Mouse (Mus musculus): ENCODE results near the gene Olfr653. TPM values are rescaled to one million over a fixed set of nuclear protein-coding genes. Genes with fewer than 3 reads are reported as not detected.

The Olfr653 gene
- total and polyA plus RNA-seq, 2 experiments from 2014 or later: not detected

DNA sequence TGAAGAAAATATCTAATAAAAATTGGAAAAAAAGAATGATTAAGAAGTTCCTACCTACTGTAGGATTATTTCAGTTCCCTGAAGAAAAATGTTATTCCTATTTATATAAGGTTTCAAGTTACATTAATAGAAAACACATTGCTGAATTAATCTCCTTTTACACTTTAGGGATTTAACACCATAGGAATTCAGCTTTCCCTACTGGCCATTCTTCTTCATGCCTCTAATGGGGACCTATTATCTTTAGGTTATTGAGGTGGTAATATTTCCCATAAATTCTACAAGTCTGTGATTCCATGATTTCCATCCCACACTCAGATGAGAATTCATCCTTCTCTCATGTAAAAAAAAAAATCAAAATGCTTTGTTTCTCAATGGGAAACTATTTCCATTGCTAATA, 47.4 kb downstream of the Olfr653 start, which contains the start of gene Olfr657:
TSS of gene Olfr657 (plus strand) at position 301 of the 400 bp plus-strand sequence.
- H3K36me3 ChIP-seq (ENCODE audit: insufficient read depth, low read length): no peaks in the 10 kb centered on the region
- no peaks in the 10 kb centered on the region for H3K4me1 ChIP-seq (ENCODE audit: insufficient read depth, low read length)
- TF ChIP-seq CTCF (IDR thresholded peaks at IDR 0.05): no peak

More for the DNA sequence above, 47.4 kb downstream of the Olfr653 start, which contains the start of gene Olfr657:
- DNase-seq (ENCODE audit: low spot score) (no peak), ATAC-seq (ENCODE audit: low FRiP score) (no peak)
- Histone ChIP-seq H3K27ac (ENCODE audit: low read depth, low read length) (no peak within 1 kb of the TSS), H3K4me3 (ENCODE audit: low read depth, low read length) (no peak within 1 kb of the TSS), H3K9me3 (ENCODE audit: low read length) (no peaks in the 10 kb centered on the region), H3K27me3 (ENCODE audit: insufficient read depth, low read length) (no peaks in the 10 kb centered on the region), H3K9ac (replicated peaks; ENCODE audit: low read length, poor library complexity, severe bottlenecking) (no peak within 1 kb of the TSS), H3K4me2 (ENCODE audit: low read depth, low read length, poor library complexity, severe bottlenecking) (no peak within 1 kb of the TSS)

Other genes starting within 250 kb of the Olfr653 start
- 0.19 TPM in 1 of 2 replicates, not detected in the other for gene Trim34b, start 247.8 kb upstream of the Olfr653 start, total RNA-seq (2014; rRNA removed)
- gene Trim34b, start 247.8 kb upstream of the Olfr653 start, polyA plus RNA-seq (2015; fragmentation: Nextera tagmentation; extraction: Ambion mirVana): not detected in 2 replicates
- gene Trim12c, start 224.0 kb upstream of the Olfr653 start, total RNA-seq (2014; rRNA removed): 3.5 and 3.6 TPM in 2 replicates
- 0.57 and 0.58 TPM in 2 replicates for gene Trim12c, start 224.0 kb upstream of the Olfr653 start, polyA plus RNA-seq (2015; fragmentation: Nextera tagmentation; extraction: Ambion mirVana)
- gene Trim30b, start 207.4 kb upstream of the Olfr653 start, total RNA-seq (2014; rRNA removed): not detected in 2 replicates
- gene Trim30b, start 207.4 kb upstream of the Olfr653 start, polyA plus RNA-seq (2015; fragmentation: Nextera tagmentation; extraction: Ambion mirVana): 0.11 TPM in 1 of 2 replicates, not detected in the other
- gene Trim30c, start 176.5 kb upstream of the Olfr653 start, total RNA-seq (2014; rRNA removed): 0.88 TPM in 1 of 2 replicates, not detected in the other
- gene Trim30c, start 176.5 kb upstream of the Olfr653 start, polyA plus RNA-seq (2015; fragmentation: Nextera tagmentation; extraction: Ambion mirVana): 0.16 TPM in 1 of 2 replicates, not detected in the other
- gene Trim30a, start 112.1 kb upstream of the Olfr653 start, total RNA-seq (2014; rRNA removed): 1.5 and 1.7 TPM in 2 replicates
- 0.73 and 0.94 TPM in 2 replicates for gene Trim30a, start 112.1 kb upstream of the Olfr653 start, polyA plus RNA-seq (2015; fragmentation: Nextera tagmentation; extraction: Ambion mirVana)
- 1.7 and 1.9 TPM in 2 replicates for gene Trim30d, start 69.5 kb upstream of the Olfr653 start, total RNA-seq (2014; rRNA removed)
- gene Trim30d, start 69.5 kb upstream of the Olfr653 start, polyA plus RNA-seq (2015; fragmentation: Nextera tagmentation; extraction: Ambion mirVana): 0.90 and 1.1 TPM in 2 replicates
- not detected in 2 replicates for gene Olfr651, start 27.2 kb upstream of the Olfr653 start, total RNA-seq (2014; rRNA removed)
- not detected in 2 replicates for gene Olfr651, start 27.2 kb upstream of the Olfr653 start, polyA plus RNA-seq (2015; fragmentation: Nextera tagmentation; extraction: Ambion mirVana)
- not detected in 2 replicates for gene Olfr652, start 16.4 kb upstream of the Olfr653 start, total RNA-seq (2014; rRNA removed)
- gene Olfr652, start 16.4 kb upstream of the Olfr653 start, polyA plus RNA-seq (2015; fragmentation: Nextera tagmentation; extraction: Ambion mirVana): not detected in 2 replicates
- gene Olfr654, start 9.7 kb downstream of the Olfr653 start, total RNA-seq (2014; rRNA removed): not detected in 2 replicates
- not detected in 2 replicates for gene Olfr654, start 9.7 kb downstream of the Olfr653 start, polyA plus RNA-seq (2015; fragmentation: Nextera tagmentation; extraction: Ambion mirVana)
- 0.38 TPM in 1 of 2 replicates, not detected in the other for gene Olfr655, start 24.5 kb downstream of the Olfr653 start, total RNA-seq (2014; rRNA removed)
- not detected in 2 replicates for gene Olfr655, start 24.5 kb downstream of the Olfr653 start, polyA plus RNA-seq (2015; fragmentation: Nextera tagmentation; extraction: Ambion mirVana)
- not detected in 2 replicates for gene Olfr656, start 36.6 kb downstream of the Olfr653 start, total RNA-seq (2014; rRNA removed)
- not detected in 2 replicates for gene Olfr656, start 36.6 kb downstream of the Olfr653 start, polyA plus RNA-seq (2015; fragmentation: Nextera tagmentation; extraction: Ambion mirVana)
- gene Olfr657, start 47.5 kb downstream of the Olfr653 start, total RNA-seq (2014; rRNA removed): not detected in 2 replicates
- gene Olfr657, start 47.5 kb downstream of the Olfr653 start, polyA plus RNA-seq (2015; fragmentation: Nextera tagmentation; extraction: Ambion mirVana): not detected in 2 replicates
- 0.05 and 0.42 TPM in 2 replicates for gene Olfr658, start 70.0 kb downstream of the Olfr653 start, total RNA-seq (2014; rRNA removed)
- 0.20 and 0.25 TPM in 2 replicates for gene Olfr658, start 70.0 kb downstream of the Olfr653 start, polyA plus RNA-seq (2015; fragmentation: Nextera tagmentation; extraction: Ambion mirVana)
- not detected in 2 replicates for gene Olfr659, start 89.4 kb downstream of the Olfr653 start, total RNA-seq (2014; rRNA removed)
- gene Olfr659, start 89.4 kb downstream of the Olfr653 start, polyA plus RNA-seq (2015; fragmentation: Nextera tagmentation; extraction: Ambion mirVana): not detected in 2 replicates
- gene Olfr661, start 109.2 kb downstream of the Olfr653 start, total RNA-seq (2014; rRNA removed): not detected in 2 replicates
- gene Olfr661, start 109.2 kb downstream of the Olfr653 start, polyA plus RNA-seq (2015; fragmentation: Nextera tagmentation; extraction: Ambion mirVana): not detected in 2 replicates
- not detected in 2 replicates for gene Usp17le, start 200.2 kb downstream of the Olfr653 start, total RNA-seq (2014; rRNA removed)
- not detected in 2 replicates for gene Usp17le, start 200.2 kb downstream of the Olfr653 start, polyA plus RNA-seq (2015; fragmentation: Nextera tagmentation; extraction: Ambion mirVana)

Data from midbrain, postnatal 0 days (tissue).